Mouse (Mus musculus) ES-Bruce4 (cell line): ENCODE measurements at regions not wholly inside any gene's neighbourhood (a gene's known extent, or its start where the extent isn't known, plus 50 kb on each side); places are given as distances from the start of the nearest gene placed in this dataset.

Experiments used
- H3K27ac ChIP-seq: 2 replicates; pipeline ENCODE4 v1.5.1; 2012; ENCODE audit warnings: low read length, inconsistent platforms; ENCODE audit not compliant: insufficient read depth
- H3K27me3 ChIP-seq: 2 replicates; pipeline ENCODE4 v1.6.1; 2012; ENCODE audit warnings: mild to moderate bottlenecking, low read length, inconsistent platforms; ENCODE audit not compliant: control insufficient read depth, poor library complexity, insufficient read depth, severe bottlenecking
- H3K36me3 ChIP-seq: 2 replicates; pipeline ENCODE4 v1.6.1; 2012; ENCODE audit warnings: inconsistent platforms, mild to moderate bottlenecking, low read length, moderate library complexity; ENCODE audit not compliant: control insufficient read depth, poor library complexity, insufficient read depth, severe bottlenecking
- H3K4me1 ChIP-seq: one replicate; pipeline ENCODE4 v1.8.1; 2011; ENCODE audit warnings: low read length; ENCODE audit not compliant: control insufficient read depth, insufficient read depth
- H3K4me3 ChIP-seq: 2 replicates; pipeline ENCODE4 v1.5.1; 2011; ENCODE audit warnings: low read depth, mild to moderate bottlenecking, low read length
- H3K9ac ChIP-seq: 2 replicates; pipeline ENCODE4 v1.6.1; 2012; ENCODE audit warnings: low read depth, mild to moderate bottlenecking, inconsistent platforms; ENCODE audit not compliant: poor library complexity, severe bottlenecking
- H3K9me3 ChIP-seq: replicated peaks from 2 replicates; pipeline ENCODE4 v1.6.1; 2012; ENCODE audit warnings: mild to moderate bottlenecking, low read length, inconsistent platforms; ENCODE audit not compliant: control insufficient read depth, poor library complexity, insufficient read depth, severe bottlenecking
- CTCF ChIP-seq: IDR thresholded peaks from one replicate; pipeline ENCODE4 v1.8.1; 2011; ENCODE audit warnings: low read depth, low read length
- EP300 ChIP-seq: IDR thresholded peaks from 2 replicates; pipeline ENCODE4 v1.6.1; 2011; ENCODE audit warnings: low read depth, low read length; ENCODE audit not compliant: insufficient read depth
- POLR2A ChIP-seq: IDR thresholded peaks from one replicate; pipeline ENCODE4 v1.8.1; 2011; ENCODE audit warnings: low read length; ENCODE audit not compliant: insufficient read depth

GRCm38 (mm10) chr2:74450064-74450765, 129.0 kb downstream of the Lnpk start:
- H3K27ac ChIP-seq: no peak overlapping the region
- H3K4me1 ChIP-seq: no peaks in the 10 kb centered on the region

GRCm38 (mm10) chr2:74435184-74435911, 143.9 kb downstream of the Lnpk start:
- no peak overlapping the region for H3K9ac ChIP-seq
- TF ChIP-seq EP300: no peak
- TF ChIP-seq CTCF: no peak
- TF ChIP-seq POLR2A: no peak
- H3K27me3 ChIP-seq: no peaks in the 10 kb centered on the region
- H3K36me3 ChIP-seq: no peaks in the 10 kb centered on the region
- H3K4me1 ChIP-seq: no peaks in the 10 kb centered on the region
- H3K4me3 ChIP-seq: no peak overlapping the region
- H3K9me3 ChIP-seq: peaks cover 14% of the 10 kb centered on the region
- no peak overlapping the region for H3K27ac ChIP-seq

More at GRCm38 (mm10) chr2:74450064-74450765, 129.0 kb downstream of the Lnpk start:
- Histone ChIP-seq H3K36me3 (no peaks in the 10 kb centered on the region), H3K4me3 (no peak overlapping the region), H3K9ac (no peak overlapping the region), H3K9me3 (peaks cover 8% of the 10 kb centered on the region; the same call in 1 of the 2 replicates), H3K27me3 (no peaks in the 10 kb centered on the region)
- TF ChIP-seq EP300 (no peak), CTCF (no peak)

GRCm38 (mm10) chr2:74426746-74427145, 152.5 kb downstream of the Lnpk start:
- H3K9me3 ChIP-seq: no peaks in the 10 kb centered on the region
- H3K36me3 ChIP-seq: no peaks in the 10 kb centered on the region
- no peak overlapping the region for H3K27ac ChIP-seq
- no peak overlapping the region for H3K4me3 ChIP-seq
- H3K27me3 ChIP-seq: no peaks in the 10 kb centered on the region
- H3K9ac ChIP-seq: no peak overlapping the region
- TF ChIP-seq POLR2A (no peak), EP300 (no peak), CTCF (no peak)
- no peaks in the 10 kb centered on the region for H3K4me1 ChIP-seq

GRCm38 (mm10) chr2:74424726-74425125, 154.5 kb downstream of the Lnpk start:
- TF ChIP-seq CTCF (no peak), POLR2A (no peak), EP300 (no peak)
- no peaks in the 10 kb centered on the region for H3K36me3 ChIP-seq
- no peaks in the 10 kb centered on the region for H3K4me1 ChIP-seq
- no peaks in the 10 kb centered on the region for H3K9me3 ChIP-seq
- no peak overlapping the region for H3K27ac ChIP-seq
- no peak overlapping the region for H3K9ac ChIP-seq
- H3K4me3 ChIP-seq: no peak overlapping the region
- H3K27me3 ChIP-seq: no peaks in the 10 kb centered on the region

GRCm38 (mm10) chr2:74416097-74416496, 163.1 kb downstream of the Lnpk start:
- H3K27me3 ChIP-seq: no peaks in the 10 kb centered on the region
- H3K9ac ChIP-seq: no peak overlapping the region
- H3K27ac ChIP-seq: no peak overlapping the region
- no peaks in the 10 kb centered on the region for H3K9me3 ChIP-seq
- no peaks in the 10 kb centered on the region for H3K36me3 ChIP-seq
- H3K4me1 ChIP-seq: no peaks in the 10 kb centered on the region
- TF ChIP-seq POLR2A (no peak), EP300 (no peak), CTCF (no peak)
- H3K4me3 ChIP-seq: no peak overlapping the region

GRCm38 (mm10) chr2:74414721-74415120, 164.5 kb downstream of the Lnpk start:
- no peak overlapping the region for H3K27ac ChIP-seq
- TF ChIP-seq CTCF: no peak
- TF ChIP-seq POLR2A: no peak
- no peak for TF ChIP-seq EP300
- H3K4me3 ChIP-seq: no peak overlapping the region
- H3K36me3 ChIP-seq: no peaks in the 10 kb centered on the region
- H3K27me3 ChIP-seq: no peaks in the 10 kb centered on the region
- H3K4me1 ChIP-seq: no peaks in the 10 kb centered on the region
- no peak overlapping the region for H3K9ac ChIP-seq
- H3K9me3 ChIP-seq: no peaks in the 10 kb centered on the region
